Mouse (Mus musculus) brown adipose tissue, adult 24 weeks (tissue): ENCODE data around the gene Pttg1. TPM values are rescaled to one million over a fixed set of nuclear protein-coding genes. Genes with fewer than 3 reads are reported as not detected.

Experiments used
- H3K27ac ChIP-seq: fragments of 200-500 bp; replicated peaks from 2 replicates; pipeline ENCODE4 v1.5.1; 2012; ENCODE audit warnings: low read depth, mild to moderate bottlenecking, low read length
- H3K4me1 ChIP-seq: fragments of 200-500 bp; 2 replicates; pipeline ENCODE4 v1.6.1; 2012; ENCODE audit warnings: low read length, mixed read lengths; ENCODE audit not compliant: control insufficient read depth, insufficient read depth, insufficient read length
- H3K4me3 ChIP-seq: fragments of 200-500 bp; 2 replicates; pipeline ENCODE4 v1.5.1; 2012; ENCODE audit warnings: low read depth, mild to moderate bottlenecking, low read length, moderate library complexity; ENCODE audit not compliant: insufficient read depth
- polyA plus RNA-seq: library from polyadenylated mRNA; stranded (reverse); fragments of >200 nt; gene quantifications from 2 replicates; pipeline ENCODE4 v1.2.4, GENCODE M21; 2012; ENCODE audit not compliant: missing spikeins, insufficient read depth, insufficient read length

The Pttg1 gene
- polyA plus RNA-seq, 1 experiment = 157 TPM

GRCm38 (mm10) chr11:43426414-43426884 is 398 bp upstream of the Pttg1 start:
- Histone ChIP-seq H3K4me1 (peaks cover 7% of the 10 kb centered on the region), H3K27ac (peak overlapping the region; percentile 95), H3K4me3 (peak overlapping the region; percentile 61)

DNA sequence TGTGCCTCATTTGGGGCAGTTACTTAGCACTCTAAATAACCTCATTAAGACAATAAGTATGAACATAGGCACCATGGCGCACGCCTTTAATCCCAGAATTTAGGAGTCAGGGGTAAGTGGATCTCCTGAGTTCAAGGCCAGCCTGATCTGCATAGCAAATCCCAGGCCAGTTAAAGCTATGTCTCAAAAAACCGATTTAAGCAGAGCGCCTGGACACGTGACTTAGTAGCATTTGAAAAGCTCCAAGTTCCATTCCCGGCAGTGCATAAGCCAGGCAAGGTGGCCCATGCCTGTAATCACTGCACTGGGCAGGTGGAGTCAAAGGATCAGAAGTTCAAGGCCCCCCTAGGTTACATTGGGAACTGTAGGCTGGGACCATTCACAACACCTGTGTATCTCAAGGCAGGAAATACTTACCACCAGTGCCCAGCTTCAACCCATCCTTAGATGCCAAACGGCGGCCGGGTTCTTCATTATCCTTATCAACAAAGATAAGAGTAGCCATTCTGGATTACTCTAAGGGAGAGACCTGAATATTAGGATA is 813 bp downstream of the Pttg1 start:
- H3K4me1 ChIP-seq = peaks cover 7% of the 10 kb centered on the region
- H3K4me3 ChIP-seq = peak overlapping the region; percentile 88
- H3K27ac ChIP-seq = no peak overlapping the region

DNA sequence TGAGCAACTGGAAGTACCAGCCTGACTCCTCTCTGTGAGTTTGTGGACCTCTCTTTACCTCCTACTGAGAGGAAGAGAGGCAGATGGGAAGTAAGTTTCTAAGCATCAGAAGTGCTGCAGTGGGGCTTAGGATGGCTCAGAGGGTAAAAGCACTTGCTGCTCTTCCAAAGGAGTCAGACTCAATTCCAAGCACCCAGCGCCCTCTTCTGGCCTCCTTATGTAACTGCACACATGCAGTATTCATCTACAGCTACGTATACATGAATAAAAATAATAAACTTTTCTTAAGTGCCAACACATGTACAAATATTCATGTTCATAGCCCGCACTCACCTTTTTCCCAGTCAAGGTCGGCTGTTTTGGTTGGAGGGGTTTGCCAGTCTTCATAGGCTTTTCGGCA is 1.7 kb downstream of the Pttg1 start:
- H3K27ac ChIP-seq = no peak overlapping the region
- peaks cover 7% of the 10 kb centered on the region for H3K4me1 ChIP-seq
- no peak overlapping the region for H3K4me3 ChIP-seq

DNA sequence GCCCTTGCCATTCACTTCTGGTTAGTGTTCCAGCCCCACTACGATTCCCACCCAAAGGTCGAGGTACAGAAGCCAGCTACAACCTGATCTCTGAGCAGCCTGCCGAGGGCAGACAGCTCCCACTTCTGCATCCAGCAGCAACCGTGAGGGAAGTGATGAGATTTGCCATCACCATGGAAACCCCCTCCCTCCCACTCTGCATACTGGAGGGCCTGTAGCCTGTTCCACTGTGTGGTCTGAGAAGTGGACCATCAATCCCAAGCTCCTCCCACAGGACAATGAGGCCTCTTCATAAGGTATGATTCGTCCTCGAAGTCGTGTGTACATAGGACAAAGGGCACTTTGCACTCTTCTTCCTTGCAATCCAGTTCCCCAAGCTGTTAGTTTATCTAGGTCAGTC is 8.8 kb downstream of the Pttg1 start:
- Histone ChIP-seq H3K4me3 (no peak overlapping the region), H3K27ac (no peak overlapping the region), H3K4me1 (no peaks in the 10 kb centered on the region)

GRCm38 (mm10) chr11:43412771-43413451 is 13.1 kb downstream of the Pttg1 start:
- Histone ChIP-seq H3K4me3 (no peak overlapping the region), H3K27ac (no peak overlapping the region), H3K4me1 (no peaks in the 10 kb centered on the region)

DNA sequence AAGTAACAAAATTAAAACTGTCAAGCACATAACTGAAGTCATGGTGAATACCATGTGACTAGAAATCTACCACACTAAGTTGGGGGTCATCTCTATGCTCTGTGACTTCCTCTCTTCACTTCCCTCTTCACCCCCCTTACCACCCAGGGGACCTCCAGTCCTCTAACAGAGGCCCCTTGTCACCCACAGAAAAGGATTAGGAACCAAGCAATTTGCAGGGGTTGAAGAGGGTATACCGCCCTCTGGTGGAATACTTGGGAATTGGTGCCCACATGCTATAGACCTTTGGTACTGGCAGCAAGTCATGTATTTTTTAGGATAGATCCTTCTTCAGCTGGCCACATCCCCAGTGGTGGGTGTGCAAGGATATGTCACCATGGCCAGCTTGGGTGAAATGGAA is 14.6 kb downstream of the Pttg1 start:
- Histone ChIP-seq H3K27ac (no peak overlapping the region), H3K4me3 (no peak overlapping the region), H3K4me1 (no peaks in the 10 kb centered on the region)

DNA sequence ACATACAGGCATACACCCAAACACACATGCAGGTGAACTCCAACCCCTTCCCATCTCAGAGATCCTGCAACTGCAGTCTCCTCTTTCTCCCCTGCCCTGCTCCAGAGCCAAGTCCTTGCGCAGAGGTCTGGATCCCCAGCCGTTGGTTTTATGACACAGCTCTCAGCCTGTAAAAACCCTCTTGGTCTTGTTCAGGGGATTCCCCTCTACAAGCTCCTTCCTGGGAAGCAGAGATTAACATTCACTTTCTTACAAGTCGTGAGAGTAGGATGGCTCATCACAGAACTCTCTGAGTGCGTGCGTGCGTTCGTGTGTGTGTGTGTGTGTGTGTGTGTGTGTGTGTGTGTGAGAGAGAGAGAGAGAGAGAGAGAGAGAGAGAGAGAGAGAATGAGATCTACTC is 15.8 kb downstream of the Pttg1 start:
- H3K27ac ChIP-seq = no peak overlapping the region

DNA sequence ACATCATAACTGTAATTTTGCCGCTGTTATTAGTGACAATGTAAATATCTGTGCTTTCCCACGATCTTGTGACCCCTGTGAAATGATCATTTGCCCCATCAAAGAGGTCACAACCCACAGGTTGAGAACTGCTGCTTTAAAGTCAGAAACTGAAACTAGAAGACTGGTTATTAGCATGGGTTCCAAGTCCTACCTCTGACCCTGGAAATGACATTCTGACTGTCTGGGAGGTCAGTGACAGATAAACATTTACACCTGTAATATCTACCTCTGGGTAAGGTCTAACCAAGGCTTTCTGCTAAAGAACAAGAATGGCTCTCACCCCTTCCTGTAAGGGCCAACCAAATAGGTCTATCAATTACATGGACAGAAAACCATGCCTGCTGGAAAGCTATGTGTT is 17.2 kb downstream of the Pttg1 start:
- Histone ChIP-seq H3K4me3 (no peak overlapping the region), H3K4me1 (no peaks in the 10 kb centered on the region), H3K27ac (no peak overlapping the region)

More for the DNA sequence above, 15.8 kb downstream of the Pttg1 start:
- Histone ChIP-seq H3K4me3 (no peak overlapping the region), H3K4me1 (no peaks in the 10 kb centered on the region)

GRCm38 (mm10) chr11:43404150-43404807 is 21.8 kb downstream of the Pttg1 start:
- H3K4me1 ChIP-seq = no peaks in the 10 kb centered on the region
- no peak overlapping the region for H3K4me3 ChIP-seq
- no peak overlapping the region for H3K27ac ChIP-seq

DNA sequence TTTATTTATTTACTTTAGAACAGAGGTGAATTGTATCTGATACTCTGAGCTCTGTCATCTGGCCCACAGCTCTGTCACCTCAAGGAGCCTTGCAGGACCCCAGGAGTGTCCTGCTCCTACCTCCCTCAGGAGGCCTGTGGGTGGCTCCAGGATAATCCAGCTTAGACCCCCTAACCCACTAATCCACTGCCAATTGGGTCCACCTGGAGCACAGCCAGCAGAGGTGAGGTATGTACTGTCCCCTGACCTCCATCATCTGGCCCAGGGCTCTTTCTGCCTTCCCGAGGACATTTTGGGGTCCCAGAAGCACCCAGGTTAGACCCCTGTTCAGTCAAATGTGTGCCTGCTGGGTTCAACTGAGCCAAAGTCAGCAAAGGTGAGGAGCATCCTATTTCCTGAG is 25.9 kb downstream of the Pttg1 start:
- Histone ChIP-seq H3K27ac (no peak overlapping the region), H3K4me3 (no peak overlapping the region), H3K4me1 (peaks cover 3% of the 10 kb centered on the region)

DNA sequence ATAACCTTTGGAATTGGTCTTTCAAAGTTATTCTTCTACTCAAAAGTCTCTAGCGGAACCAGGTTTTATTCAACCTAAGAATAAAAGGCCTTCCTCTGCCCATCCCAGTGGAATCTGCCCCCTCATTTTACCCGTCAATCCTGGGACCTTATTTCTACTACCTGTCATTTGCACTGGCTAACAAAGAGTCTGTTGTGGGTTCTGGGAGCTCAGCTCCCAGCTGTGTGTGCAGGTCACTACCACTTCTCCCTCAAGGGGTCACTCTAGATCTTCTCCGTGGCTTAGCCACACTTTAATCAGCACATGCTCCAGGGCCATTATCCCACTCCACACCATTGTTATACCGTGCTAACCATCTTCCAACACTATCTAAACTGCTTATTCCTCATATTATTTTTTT is 26.8 kb downstream of the Pttg1 start:
- H3K27ac ChIP-seq = no peak overlapping the region
- peaks cover 6% of the 10 kb centered on the region for H3K4me1 ChIP-seq
- no peak overlapping the region for H3K4me3 ChIP-seq

- Histone ChIP-seq H3K27ac (no peak overlapping the region), H3K4me3 (no peak overlapping the region), H3K4me1 (peaks cover 6% of the 10 kb centered on the region)
Measured at GRCm38 (mm10) chr11:43396672-43397071, 29.4 kb downstream of the Pttg1 start.

GRCm38 (mm10) chr11:43396246-43396645 is 29.8 kb downstream of the Pttg1 start:
- Histone ChIP-seq H3K4me1 (peaks cover 6% of the 10 kb centered on the region), H3K4me3 (no peak overlapping the region), H3K27ac (no peak overlapping the region)

DNA sequence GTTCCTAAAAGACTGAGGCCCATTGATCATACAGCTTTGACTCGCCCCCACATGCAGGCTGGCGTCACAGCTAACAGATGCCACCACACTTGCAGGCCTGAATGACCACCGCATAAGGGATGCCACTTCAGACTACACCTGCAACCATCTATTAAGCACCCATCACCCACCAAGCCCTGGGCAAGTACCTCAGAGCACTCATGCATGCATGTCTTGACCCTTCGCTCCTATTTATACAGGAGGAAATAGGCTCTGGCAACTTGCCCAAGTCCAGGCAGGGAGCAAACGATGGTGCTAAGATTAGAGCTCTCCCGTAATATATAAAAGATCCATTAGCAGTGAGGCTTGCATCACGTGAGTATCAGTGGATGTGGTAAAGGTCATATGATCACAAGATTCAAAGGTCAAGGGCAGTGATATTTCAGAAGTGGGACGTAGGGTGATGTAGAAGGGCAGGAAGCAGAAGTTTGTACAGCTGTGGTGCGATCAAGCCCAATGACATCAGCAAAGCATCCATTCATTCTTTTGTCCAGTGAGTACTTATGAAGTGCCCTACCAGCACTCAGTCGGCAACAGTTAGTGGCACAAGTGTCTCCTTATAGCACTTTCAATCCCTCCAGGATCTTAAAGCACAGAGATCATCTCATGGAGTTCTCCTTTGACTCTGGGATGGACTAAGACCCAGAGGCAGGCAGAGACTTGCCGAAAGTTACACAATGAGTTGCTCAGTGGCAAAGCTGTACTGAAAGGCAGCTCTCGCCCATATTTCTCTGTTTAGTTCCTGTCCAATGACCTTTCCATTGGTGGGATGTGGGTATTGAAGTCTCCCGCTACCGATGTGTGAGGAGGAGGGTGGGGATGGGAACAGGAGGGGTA is 30.7 kb downstream of the Pttg1 start:
- peaks cover 6% of the 10 kb centered on the region for H3K4me1 ChIP-seq
- H3K4me3 ChIP-seq = no peak overlapping the region
- H3K27ac ChIP-seq = no peak overlapping the region

- H3K4me1 ChIP-seq = peaks cover 6% of the 10 kb centered on the region
- no peak overlapping the region for H3K27ac ChIP-seq
Measured at GRCm38 (mm10) chr11:43393325-43393724, 32.7 kb downstream of the Pttg1 start.

More at GRCm38 (mm10) chr11:43393325-43393724, 32.7 kb downstream of the Pttg1 start:
- no peak overlapping the region for H3K4me3 ChIP-seq
